Mouse (Mus musculus): ENCODE measurements at regions not wholly inside any gene's neighbourhood (a gene's known extent, or its start where the extent isn't known, plus 50 kb on each side); places are given as distances from the start of the nearest gene placed in this dataset.
A peak's percentile ranks its signal among the peaks of the same experiment; 100 is the strongest.

DNA sequence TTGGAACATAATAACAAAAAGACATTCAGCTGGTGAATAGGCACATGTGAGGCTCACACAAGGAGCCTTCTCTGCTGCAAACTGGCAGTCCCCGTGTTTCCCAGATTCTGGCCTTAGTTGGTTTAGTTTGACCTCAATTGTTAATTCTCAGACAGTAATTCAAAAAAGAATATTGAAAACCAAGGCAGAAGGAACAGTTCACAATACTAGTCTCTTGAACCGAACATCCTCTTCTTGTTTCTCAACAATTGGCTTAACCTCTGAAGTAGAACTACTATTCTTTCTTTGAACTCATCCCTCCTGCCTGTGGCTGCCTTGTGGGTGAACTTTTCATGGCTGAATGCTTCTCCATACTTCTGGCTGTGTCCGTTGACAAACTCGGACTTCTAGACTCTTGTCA is 110.4 kb upstream of the Neil3 start:
- no peak for DNase-seq
- intact Hi-C loops (cut with DNase I), result no loop called here

- DNase-seq, result no peak
- intact Hi-C loops (cut with DNase I), result no loop called here
Measured at GRCm38 (mm10) chr8:53769211-53769610, 130.3 kb upstream of the Neil3 start.

- intact Hi-C loops (cut with DNase I), result no loop called here
- DNase-seq, result no peak
Measured at GRCm38 (mm10) chr8:53775511-53775910, 136.6 kb upstream of the Neil3 start.

GRCm38 (mm10) chr8:53780886-53781285 is 142.0 kb upstream of the Neil3 start:
- DNase-seq, result peak; percentile 22
- intact Hi-C loops (cut with DNase I), result no loop called here

DNA sequence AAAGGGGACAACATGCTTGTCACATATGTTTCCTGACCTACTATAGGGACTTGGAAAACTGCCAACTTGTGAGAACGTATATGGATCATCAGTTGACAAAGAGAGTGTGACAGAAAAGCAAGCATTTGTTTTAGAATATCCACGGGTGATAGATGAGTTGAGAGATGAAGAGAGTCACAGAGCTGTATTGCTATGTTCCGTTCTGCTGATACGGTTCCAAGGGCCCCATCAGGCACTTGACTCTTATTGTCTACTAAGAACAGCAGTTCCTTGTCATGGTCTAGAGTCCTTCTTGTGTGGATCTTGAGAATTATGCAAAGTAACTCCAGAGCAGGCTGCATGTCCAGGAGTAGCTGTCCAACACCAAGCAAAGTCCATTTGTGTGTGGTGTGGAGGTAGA is 143.0 kb upstream of the Neil3 start:
- peak; percentile 3 for DNase-seq
- intact Hi-C loops (cut with DNase I), result no loop called here

DNA sequence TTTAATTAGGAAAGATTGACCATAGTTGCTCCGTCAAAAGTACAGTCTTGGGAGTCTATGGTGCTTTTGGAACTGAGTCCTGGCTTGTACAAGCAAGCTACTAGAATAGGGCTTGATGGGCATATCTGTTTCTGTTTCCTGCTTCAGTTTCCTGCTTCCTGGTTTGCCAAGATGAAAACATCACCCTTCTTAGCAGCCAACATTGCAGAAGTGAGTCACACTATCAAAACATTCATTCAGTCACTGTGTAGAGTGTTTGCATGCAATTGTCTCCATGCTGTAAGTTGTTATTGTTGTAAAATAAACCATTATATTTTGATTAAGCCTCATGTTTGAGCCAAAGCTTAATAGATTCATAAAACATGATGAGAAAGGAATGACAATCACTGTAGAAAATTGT is 149.3 kb upstream of the Neil3 start:
- intact Hi-C loops (cut with DNase I), result no loop called here
- DNase-seq, result no peak

DNA sequence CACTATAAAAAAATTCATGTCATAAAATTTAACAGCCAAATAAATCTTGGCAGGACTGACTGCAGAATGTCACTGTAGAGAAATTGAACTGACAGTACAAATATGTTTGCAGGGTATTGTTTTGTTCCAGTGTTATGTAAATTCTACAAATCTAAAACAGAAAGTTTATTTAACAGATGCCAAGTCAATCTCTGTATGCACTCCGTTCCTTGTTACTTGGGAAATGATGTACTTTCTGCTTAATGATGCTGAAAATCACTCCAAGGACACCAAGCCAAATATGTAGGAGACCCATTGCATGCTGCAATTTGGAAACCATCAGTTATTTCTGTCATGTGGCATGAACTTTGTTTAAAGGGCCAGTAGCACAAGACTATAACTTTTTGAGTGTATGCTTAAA is 182.3 kb upstream of the Neil3 start:
- intact Hi-C loops (cut with DNase I), result no loop called here
- no peak for DNase-seq

DNA sequence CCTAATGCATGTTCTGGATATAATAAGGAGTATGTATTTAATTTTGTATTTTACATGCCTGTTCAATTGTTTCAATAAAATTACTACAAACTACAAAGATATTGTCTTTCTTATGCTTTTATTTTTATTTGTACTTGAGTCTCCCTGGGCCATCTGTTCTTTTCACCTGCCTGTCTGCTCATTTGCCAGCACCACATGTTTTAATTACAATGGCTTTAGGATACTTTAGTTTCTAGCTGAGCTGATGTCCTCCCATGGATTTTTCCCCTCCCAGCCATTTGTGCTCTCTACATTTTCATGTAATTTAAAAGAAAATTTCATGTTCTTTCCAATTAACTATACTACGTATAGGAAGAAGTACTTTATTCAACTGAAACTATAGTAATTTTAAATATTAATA is 188.5 kb upstream of the Neil3 start:
- no peak for DNase-seq
- intact Hi-C loops (cut with DNase I), result no loop called here

- intact Hi-C loops (cut with DNase I), result no loop called here
Measured at GRCm38 (mm10) chr8:53847821-53848220, 209.0 kb upstream of the Neil3 start.

GRCm38 (mm10) chr8:53868567-53868966 is 208.8 kb upstream of the Vegfc start:
- intact Hi-C loops (cut with DNase I), result no loop called here
- no peak for DNase-seq

More at GRCm38 (mm10) chr8:53847821-53848220, 209.0 kb upstream of the Neil3 start:
- DNase-seq, result peak; percentile 22

DNA sequence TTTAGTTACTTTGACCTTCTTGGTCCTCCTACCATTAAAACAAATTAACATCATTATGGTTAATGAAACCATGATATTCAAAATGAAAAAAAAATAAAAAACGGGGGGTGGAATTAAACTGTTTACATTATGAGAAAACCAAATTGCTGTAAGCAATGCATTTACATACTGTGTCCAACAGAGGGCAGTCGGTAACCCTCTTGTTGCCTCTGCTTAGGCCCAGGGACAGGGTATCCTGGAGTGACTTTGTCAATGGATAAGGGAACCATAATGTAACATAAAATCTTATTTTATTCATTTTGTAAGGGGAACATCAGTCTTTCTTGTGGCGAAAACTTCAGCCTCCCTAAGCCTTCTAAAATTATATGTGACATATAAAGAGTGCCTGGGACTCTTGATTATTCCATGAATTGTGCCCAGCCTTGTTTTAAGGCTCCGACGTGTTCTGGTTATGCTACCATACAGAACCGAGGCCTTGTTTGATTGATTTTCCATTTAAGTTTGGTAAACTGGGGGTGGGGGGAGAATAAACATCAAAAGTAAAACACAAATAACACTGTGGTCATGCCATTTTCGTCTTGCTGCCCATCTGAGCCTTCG is 207.3 kb upstream of the Vegfc start:
- intact Hi-C loops (cut with DNase I), result loop anchor here (5.0 to 10.0 kb wide), 2 partner anchors 205 to 622 kb away; partner anchors contain the start of gene Vegfc

GRCm38 (mm10) chr8:53872033-53872619 is 205.3 kb upstream of the Vegfc start:
- intact Hi-C loops (cut with DNase I), result loop anchor here (5.0 to 10.0 kb wide), 2 partner anchors 203 to 620 kb away; partner anchors contain the start of gene Vegfc
- no peak for DNase-seq

More for the DNA sequence above, 207.3 kb upstream of the Vegfc start:
- DNase-seq, result peak; percentile 16

GRCm38 (mm10) chr8:53878846-53879245 is 198.6 kb upstream of the Vegfc start:
- DNase-seq, result no peak
- intact Hi-C loops (cut with DNase I), result loop anchor here (10.0 kb wide), 1 partner anchor 196 kb away; the partner anchor contains the start of gene Vegfc

DNA sequence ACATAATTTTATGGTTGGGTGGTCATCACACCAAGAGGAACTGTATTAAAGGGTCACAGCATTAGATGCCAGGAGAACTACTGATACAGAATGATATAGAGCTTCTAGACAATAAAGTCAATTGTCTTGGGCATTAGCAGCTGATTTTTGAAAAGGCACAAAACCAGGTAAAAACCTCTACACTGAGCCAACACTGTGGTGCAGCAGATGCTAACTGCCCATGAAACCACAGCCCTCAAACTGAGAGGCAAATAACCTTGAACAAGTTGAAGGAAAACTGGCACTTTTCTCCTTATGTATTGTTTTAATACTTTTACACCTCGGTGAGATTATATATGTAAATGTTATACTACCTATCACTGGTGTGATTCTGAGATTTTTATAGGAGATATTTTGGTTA is 195.9 kb upstream of the Vegfc start:
- DNase-seq, result no peak
- intact Hi-C loops (cut with DNase I), result no loop called here

- no peak for DNase-seq
- intact Hi-C loops (cut with DNase I), result no loop called here
Measured at GRCm38 (mm10) chr8:53892205-53892710, 185.1 kb upstream of the Vegfc start.

GRCm38 (mm10) chr8:53892770-53893169 is 184.6 kb upstream of the Vegfc start:
- DNase-seq, result peak; percentile 29
- intact Hi-C loops (cut with DNase I), result no loop called here

GRCm38 (mm10) chr8:53922343-53922742 is 155.1 kb upstream of the Vegfc start:
- intact Hi-C loops (cut with DNase I), result no loop called here
- DNase-seq, result no peak

DNA sequence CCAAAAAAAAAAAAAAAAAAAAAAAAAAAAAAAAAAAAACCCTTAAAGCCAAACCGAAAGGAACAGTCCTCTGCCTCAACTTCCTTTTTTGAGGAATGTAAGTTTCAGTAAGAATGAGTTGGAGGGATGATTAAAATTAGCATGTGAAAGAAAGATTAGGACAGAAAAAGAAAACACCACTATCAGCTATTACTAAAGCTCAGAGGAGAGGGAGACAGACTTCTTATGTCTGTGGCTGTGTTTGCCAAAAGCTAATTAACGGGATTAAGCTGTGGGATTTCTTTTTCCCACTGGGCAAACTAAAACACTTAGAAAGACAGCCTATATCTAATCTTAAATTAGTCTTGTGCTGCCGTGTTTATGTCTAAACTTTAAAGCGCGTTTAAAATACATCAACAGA is 146.7 kb upstream of the Vegfc start:
- no peak for DNase-seq

DNA sequence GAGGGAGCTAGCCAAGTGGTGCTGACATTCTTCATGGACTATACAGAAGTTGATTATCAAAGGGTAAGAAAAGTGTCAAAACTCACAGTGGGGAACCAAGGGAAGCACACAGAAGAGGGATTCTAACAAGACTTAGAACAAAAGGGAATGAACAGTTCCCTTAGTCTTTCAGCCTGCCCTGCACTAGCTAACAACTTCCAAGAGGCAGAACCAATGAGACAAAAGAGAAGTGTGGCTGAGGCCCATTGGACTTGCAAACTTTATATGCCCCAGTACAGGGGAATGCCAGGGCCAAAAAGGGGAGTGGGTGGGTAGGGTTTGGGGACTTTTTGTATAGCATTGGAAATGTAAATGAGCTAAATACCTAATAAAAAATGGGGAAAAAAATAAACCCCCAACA is 139.0 kb upstream of the Vegfc start:
- no peak for DNase-seq
- intact Hi-C loops (cut with DNase I), result no loop called here

More for the DNA sequence above, 146.7 kb upstream of the Vegfc start:
- intact Hi-C loops (cut with DNase I), result no loop called here

GRCm38 (mm10) chr8:53939519-53939918 is 137.9 kb upstream of the Vegfc start:
- intact Hi-C loops (cut with DNase I), result no loop called here
- no peak for DNase-seq

- intact Hi-C loops (cut with DNase I), result no loop called here
- no peak for DNase-seq
Measured at GRCm38 (mm10) chr8:53941144-53941543, 136.3 kb upstream of the Vegfc start.

DNA sequence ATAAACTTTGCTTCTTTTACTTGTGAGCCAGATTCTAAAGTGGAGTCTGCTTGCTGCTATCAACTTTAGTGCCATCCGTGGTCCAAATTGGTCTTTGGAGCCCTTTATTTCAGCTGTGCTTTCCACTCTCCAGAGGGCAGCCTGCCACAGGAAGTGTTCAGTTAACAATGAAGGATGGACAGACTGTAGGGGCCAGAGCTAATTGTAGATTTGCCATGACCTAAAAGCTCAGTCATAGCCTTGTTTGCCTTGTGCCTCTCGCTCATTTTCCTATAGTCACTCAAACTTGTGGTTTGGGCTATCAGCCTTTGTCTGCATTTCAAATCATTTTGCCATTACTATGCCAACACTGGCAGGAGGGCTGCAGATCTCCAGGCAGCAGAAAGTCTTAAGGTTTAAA is 131.8 kb upstream of the Vegfc start:
- DNase-seq, result peak; percentile 40
- intact Hi-C loops (cut with DNase I), result no loop called here

Measured in left cerebral cortex, postnatal 4 days (tissue).